Mouse (Mus musculus): ENCODE results near the gene Mut.

Gene Mut

DNA sequence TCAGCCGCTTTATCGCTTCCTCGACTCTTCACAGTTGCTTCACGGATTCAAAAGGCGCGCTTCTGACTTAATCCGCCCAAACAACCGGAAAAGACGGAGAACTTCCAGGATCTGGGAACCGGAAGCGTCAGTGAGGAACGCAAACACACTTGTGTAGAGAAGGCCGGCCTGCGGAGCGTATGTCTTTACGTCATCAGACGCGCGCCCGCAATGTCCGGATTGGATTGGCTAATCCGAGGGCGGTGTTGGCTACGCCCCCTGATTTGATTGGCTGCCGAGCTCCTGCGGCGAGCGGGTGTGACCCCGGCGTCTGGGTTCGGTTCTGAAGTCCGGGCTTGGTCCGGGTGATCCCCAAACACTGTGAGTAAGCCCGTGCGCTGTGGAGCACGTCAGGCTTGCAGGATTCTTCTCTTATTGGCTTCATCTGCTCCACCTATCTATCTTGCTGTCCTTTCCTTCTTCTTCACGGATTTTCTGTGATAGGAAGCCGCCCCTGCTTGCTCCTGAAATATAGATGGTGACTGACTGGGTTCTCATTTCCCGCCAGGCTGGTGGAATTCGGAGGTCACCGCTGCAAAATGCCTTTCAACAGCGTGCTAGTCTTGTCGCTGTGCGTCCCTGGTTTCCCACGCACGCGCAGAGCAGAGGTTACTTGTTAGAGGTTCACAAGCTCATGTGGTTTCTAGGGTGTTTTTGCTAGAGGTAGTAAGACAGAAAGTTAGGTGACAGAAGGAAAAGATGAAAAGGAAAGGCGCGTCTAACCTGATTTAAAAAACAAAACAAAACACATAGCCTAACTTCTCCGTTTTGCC lies at the start of gene Mut, which contains the start of gene Cenpq:
Gene Mut (plus strand): TSS at position 266 of the 812 bp plus-strand sequence.
Gene Cenpq (minus strand): TSS at position 628 of the 812 bp plus-strand sequence.
- DNase-seq = peak; percentile 99

DNA sequence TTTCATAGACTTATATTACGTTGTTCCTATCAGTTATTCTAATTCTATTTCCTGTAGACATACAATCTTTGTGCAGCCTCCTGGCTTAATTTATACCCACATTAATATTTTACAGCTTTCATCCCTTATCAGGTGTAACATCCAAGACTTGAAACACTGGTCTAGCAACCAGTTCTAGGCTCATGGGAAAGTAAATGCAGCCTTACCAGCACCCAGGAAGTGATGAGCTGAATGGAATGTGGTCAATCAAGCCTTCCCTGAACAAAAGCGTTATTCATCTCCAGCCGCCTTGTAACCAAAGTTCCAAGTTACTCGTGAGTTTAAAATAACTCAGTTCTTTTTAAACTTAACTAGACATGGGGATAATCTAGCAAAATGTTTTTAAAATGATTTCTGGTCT lies 49.3 kb upstream of the Mut start:
- DNase-seq = no peak

- no peak for DNase-seq
These were observed 46.5 kb upstream of the Mut start for GRCm38 (mm10) chr17:40887849-40888536.

DNA sequence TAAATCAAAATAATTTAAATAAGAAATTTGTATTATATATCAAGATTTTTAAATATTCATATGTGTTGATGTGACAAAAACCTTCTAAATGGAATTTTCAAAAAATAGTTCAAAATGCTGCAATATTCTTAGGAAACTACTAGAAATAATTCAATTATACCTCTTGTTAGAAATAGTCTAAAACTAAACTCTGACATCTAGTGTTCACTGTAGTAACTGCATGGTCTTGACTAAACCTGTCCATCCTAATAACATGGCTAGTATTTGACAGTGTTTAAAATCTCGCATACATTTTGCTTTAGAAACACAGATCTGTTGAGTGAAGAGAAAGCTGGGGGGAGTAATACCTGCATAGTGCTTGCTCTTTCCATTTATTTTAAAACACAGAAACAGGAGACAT lies 37.6 kb upstream of the Mut start:
- no peak for DNase-seq

DNA sequence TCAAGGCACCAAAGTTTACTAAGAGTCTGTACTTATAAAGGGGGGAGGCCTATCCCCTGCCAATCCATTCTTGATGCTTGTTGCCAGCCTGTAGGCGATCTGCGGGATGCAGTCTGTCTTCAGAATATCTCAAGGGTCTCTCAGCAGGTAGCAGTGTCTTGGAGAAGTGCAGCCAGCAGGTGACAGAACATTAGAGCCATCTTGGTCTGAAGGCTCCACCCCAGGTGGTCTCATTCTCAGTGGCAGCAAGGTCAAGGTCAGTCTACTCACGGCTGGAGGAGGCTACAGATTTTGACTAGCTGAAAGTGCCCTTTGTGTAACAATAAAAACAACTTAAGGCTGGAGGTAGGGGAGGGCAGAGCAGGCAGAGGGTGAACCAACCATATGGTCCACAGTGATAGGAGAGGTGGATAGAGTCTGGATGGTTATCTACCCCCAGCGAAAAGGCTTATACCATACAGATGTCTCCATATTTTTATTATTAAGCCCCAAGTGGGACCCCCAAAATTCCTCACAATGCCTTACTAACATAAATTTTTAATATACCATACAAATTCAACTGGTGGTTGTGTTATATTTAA lies 34.6 kb upstream of the Mut start:
- no peak for DNase-seq

DNA sequence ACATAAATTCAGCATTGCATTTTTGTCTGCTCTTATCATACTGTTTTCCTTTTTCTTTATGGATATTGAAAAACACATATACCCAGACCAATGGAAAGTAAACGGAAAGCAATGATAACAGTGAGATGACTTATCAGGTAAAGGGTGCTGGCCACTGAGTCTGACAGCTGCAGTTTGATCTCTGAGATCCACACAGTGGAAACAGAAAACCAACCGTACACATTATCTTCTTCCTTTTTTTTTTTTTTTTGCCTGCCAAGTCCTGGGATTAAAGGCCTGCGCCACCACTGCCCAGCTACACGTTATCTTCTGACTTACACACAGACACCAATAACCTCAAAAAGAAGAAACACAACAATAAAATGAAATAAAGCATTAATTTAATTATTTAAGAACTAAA lies 31.1 kb upstream of the Mut start:
- DNase-seq = no peak

- DNase-seq = no peak
These were observed 30.4 kb upstream of the Mut start for GRCm38 (mm10) chr17:40904056-40904597.

- DNase-seq = no peak
These were observed 29.7 kb upstream of the Mut start for GRCm38 (mm10) chr17:40904721-40905154.

GRCm38 (mm10) chr17:40914250-40914649 lies 20.2 kb upstream of the Mut start, which contains the start of gene Glyatl3:
Gene Glyatl3, minus strand, starts transcription at chr17:40914350.
- no peak for DNase-seq

- DNase-seq = no peak
These were observed 19.0 kb upstream of the Mut start for GRCm38 (mm10) chr17:40915499-40915898.

- no peak for DNase-seq
These were observed 500 bp upstream of the Mut start for GRCm38 (mm10) chr17:40933985-40934384.

GRCm38 (mm10) chr17:40948518-40948917 lies 14.0 kb downstream of the Mut start:
- no peak for DNase-seq

- DNase-seq = no peak
These were observed 43.4 kb downstream of the Mut start for GRCm38 (mm10) chr17:40977914-40978313.

GRCm38 (mm10) chr17:40992102-40992501 lies 57.6 kb downstream of the Mut start:
- DNase-seq = no peak
